Mouse (Mus musculus): ENCODE measurements around the gene R3hdm1.
A peak's percentile ranks its signal among the peaks of the same experiment; 100 is the strongest.
"Not testable (repeated sequence)": the region's sequence is repeated elsewhere in the genome, so short reads cannot be mapped to it uniquely, and the experiment has no call there.

R3hdm1 gene

DNA sequence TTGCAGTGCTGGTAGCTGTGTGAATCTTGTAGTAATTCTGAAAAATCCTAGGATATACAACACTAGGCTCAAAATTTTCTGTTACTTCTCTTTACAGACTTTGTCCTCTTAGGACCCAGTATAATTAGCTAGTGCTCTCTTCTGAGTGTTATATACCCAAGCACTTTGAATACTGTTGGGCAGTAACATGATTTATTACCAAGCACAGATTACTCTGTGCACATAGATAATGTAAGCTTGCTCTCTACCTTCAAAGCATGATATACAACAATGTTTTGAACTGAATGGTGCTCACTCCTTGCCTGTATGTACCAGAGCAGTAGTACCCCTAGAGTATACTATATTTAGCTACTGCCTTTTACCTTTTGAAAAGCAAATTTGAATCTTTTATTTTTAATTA lies 33.1 kb downstream of the R3hdm1 start:
- DNase-seq (ENCODE audit: low spot score in 2 of 2) = not testable (repeated sequence)

DNA sequence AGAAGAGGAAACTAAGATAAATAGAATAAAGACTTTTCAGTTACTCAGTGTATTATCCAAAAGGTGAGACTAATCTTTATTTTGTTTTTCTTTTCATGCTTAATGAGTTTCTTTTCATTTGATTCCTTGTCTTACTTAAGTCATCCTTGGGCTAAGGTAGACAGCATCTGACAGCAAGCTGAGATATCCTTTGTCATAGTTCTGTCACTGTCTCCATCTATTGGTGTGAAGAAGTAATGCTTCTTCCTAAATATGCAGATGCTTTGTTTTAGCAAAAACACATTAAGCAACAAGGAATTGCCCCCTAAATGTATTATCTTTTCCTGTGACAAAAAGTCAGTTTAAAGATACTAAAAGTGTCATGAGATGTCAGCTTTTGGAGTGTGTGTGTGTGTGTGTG lies 37.9 kb downstream of the R3hdm1 start:
- DNase-seq (ENCODE audit: low spot score in 2 of 2) = no peak

DNA sequence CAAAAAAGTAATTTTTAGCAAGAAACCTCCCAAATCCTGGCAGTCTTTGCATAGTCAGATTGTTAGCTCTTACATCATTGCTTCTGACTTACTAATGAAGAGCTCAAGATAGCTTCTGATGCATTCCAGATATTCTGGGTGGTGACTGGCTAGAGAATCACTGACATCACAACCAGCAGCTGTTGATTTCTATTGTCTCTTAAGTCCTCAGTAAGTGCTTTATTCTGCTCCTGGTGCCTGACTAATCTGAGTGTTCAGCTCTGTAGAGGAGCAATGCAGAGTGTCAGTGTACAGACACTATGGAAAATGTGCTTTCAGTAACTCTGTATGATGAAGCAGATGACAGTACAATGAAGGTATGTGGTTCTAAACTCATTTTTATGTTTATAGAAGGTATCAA lies 38.6 kb downstream of the R3hdm1 start:
- DNase-seq (ENCODE audit: low spot score in 2 of 2) = no peak

DNA sequence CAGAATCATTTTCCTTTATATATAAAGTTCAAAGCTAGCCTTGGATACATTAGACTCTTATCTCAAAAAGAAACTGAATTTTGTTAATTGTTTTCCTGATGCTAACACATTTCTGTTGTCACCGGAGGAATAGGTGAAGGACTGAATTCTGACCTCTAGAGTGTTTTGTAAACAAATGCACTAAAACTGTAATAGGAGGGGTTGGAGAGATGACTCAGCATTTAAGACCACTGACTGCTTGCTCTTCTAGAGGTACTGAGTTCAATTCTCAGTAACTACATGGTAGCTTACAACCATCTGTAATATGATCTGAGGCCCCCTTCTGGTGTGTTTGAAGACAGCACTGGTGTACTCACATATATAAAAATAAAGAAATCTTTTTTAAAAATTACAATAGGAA lies 63.9 kb downstream of the R3hdm1 start:
- no peak for DNase-seq (ENCODE audit: low spot score in 2 of 2)

DNA sequence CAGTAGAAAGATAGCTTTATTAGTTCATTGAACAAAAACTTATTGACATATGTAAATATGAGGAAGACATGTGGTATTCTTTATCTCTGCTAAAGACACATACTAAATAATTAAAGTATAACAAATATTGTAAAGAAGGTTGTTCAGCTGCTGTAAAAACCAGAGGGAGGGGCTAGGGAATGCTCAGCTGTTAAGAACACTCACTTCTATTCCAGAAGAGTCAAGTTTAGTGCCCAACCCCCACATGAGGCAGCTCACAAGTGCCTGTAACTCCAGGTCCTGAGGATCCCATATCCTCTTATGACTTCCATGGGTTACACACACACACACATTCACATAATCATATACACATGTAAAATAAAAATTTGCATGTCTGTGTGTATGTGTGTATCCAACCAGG lies 67.0 kb downstream of the R3hdm1 start:
- DNase-seq (ENCODE audit: low spot score in 2 of 2) = no peak

DNA sequence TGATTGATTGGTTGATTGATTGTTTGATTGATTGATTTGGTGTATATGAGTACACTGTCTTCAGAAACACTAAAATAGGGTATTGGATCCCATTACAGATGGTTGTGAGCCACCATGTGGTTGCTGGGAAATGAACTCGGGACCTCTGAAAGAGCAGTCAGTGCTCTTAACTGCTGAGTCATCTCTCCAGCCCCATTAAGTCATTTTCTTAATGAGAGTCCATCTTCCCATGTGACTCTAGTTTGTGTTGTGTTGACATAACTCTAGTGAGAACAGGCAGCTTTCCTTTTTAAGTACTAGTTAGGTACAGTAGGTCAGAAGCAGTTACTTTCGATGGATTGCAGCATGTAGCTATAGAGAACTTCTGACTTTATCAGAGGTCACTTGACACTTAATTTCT lies 88.3 kb downstream of the R3hdm1 start:
- DNase-seq (ENCODE audit: low spot score in 2 of 2) = no peak

DNA sequence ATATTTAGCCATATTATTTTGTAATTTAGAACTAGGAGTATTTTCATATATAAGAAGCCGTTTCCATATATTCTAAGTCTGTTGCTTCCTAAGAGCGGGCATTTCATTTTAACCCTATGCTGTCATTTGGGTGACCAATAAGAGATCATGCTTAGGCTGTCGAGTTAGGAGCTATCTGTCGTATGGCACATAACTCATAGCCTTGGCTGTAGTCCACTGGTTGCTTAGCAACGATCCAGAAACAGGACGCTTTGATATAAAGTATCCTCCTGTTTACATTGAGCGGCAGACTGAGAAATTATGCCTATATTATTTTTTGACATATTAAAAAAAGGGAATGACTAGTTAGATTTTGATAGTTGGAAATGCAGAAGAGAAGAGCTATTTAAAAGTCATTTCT lies 89.3 kb downstream of the R3hdm1 start:
- no peak for DNase-seq (ENCODE audit: low spot score in 2 of 2)

DNA sequence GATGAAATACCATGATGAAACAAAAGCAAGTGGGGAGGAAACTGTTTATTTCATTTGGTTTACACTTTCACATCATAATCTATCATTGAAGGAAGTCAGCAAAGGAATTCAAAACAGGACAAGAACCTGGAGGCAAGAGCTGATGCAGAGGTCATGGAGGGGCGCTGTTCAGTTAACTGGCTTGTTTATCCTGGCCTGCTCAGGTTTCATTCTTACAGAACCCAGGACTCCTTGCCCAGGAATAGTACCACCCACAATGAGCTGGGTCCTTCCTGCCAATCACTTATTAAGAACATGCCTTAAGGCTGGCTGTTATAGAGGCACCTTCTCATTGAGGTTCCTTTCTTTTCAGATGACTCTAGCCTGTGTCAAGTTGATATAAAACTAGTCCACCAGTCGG lies 90.9 kb downstream of the R3hdm1 start:
- DNase-seq (ENCODE audit: low spot score in 2 of 2) = no peak

DNA sequence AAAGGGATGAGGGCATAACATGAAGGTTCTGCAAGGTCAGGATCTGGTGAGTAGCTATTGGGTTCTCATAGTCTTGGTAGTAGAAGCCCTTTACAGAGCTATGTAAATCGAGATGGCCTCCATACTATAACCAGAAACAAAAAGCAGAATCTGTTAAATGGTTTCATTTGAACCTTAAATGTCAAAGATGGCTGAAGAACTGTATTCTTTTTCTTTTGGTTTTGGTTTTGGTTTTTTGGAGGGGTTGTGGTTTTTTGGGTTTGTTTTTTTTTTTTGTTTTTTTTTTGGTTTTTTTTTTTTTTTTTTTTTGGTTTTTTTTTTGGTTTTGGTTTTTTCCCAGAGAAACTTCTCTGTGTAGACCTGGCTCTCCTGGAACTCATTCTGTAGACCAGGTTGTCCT lies 94.3 kb downstream of the R3hdm1 start:
- DNase-seq (ENCODE audit: low spot score in 2 of 2) = no peak

DNA sequence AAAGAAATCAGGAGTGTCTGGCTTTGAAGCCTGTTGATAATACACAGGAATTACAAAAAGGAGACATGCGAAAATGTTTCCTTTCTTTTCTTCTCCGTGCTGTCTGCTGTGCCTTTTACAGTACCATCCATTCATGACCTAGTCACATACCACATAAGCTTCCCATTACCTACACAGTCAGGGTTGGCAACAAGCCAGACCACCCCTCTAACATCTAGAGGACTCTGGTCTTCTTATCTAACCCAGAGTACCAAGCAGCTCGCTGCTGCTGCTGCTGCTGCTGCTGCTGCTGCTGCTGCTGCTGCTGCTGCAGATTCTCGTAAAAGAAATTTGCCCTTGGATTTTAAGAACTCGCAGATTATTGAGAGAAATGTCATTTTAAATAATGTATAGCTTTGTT lies 110.2 kb downstream of the R3hdm1 start:
- no peak for DNase-seq (ENCODE audit: low spot score in 2 of 2)

DNA sequence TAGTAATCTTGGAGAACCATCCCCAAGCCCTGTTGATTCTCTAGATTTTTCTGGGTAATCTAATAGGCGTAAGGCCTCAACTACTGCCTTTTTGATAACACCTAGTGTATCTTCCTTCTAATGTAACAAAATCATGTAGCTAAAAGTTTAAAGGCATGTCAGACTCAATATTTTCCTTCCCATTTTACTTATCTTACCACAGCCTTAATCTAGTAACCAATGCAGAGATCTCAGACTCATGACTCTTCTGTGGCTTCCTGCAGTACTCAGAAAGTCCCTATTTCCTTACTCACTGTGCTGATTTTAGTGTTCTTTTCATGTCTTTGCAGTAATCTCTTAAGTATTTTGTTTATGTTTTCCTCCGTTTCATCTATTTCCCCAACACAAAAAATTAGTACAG lies 118.8 kb downstream of the R3hdm1 start:
- DNase-seq (ENCODE audit: low spot score in 2 of 2) = no peak

DNA sequence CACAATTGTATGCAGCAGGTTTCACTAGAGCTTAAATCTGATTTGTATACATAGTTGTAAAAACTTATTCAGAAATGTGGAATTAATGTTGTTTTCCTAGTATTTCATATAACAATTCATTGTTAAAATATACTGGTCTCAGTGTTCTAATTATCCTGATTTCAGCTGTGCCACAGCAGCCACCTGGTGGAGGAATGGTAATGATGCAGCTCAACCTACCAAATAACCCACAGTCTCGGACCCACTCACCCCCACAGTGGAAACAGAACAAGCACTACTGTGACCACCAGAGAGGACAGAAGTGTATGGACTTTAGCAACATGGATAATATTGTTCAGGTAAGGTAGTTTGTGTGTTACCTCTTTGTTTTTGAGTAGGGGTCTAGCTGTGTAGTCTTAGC lies 120.2 kb downstream of the R3hdm1 start:
- no peak for DNase-seq (ENCODE audit: low spot score in 2 of 2)

DNA sequence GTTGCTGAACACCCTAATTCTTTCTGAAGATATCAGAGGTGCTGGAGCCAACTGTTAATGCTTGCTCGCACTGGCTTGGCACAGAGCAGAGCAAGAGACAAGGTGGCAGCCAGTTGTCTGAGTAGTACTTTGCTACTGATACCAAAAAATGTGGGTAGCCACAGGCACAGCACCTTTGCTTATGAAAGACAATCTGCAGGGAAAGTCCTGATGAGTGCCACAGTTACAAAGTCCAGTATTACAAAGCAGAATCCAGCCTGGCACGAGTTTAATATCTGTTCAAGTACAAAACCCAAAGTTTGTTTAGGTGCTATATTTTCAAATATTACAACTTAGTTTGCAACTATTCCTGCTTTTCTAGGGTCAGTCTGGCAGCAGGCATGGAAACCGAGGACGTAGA lies 132.1 kb downstream of the R3hdm1 start:
- no peak for DNase-seq (ENCODE audit: low spot score in 2 of 2)

DNA sequence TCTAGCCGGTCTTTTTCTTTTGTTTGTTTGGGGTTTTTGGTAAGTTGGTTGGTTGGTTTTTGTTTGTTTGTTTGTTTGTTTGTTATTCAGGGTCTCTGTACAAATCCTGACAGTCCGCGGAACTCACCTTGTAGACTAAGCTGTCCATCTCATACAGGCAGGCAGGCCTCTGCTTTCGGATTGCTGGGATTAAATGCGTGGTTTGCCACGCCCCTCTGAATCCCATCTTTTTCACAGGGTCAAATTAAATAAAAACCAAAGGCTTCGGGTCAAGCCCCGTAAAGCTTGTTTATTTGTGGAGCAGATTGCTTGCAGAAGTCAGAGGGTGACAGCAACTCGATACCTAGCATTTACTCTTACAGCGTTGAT lies 140.5 kb downstream of the R3hdm1 start, which contains the start of gene Ubxn4:
Gene Ubxn4, plus strand, starts transcription at position 338 of the 369 bp plus-strand sequence.
- no peak for DNase-seq (ENCODE audit: low spot score in 2 of 2)

DNA sequence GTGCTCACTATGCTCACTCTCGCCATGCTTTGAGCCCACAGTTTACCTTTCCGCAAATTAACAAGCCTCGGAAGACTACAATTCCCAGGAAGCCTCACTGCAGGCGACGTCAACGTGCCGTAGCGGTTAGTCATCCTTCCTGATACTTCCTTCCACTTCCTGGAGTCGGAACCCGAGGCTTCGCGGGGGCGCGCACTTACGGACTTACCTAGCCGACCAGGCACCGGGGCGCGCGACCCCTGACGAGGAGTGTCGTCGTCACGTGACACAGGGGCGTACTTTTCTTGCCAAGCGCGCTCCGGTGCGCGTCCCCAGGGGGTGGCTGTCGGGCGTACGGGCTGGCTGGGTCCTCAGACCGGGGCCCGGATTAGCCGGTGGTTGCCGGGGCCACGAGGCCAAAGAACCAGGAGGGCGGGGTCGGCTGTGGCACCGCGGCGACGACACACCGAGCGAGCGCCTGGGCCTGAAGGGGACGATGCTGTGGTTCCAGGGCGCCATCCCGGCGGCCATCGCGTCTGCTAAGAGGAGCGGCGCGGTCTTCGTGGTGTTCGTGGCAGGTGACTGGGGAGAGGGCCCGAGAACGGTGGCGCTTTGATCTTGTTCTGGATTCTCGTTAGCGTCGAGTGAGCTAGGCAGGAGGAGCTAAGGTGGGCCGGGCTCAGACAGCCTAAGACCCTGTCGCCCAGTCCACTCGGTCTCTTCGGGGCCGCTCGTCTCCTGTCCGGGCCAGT lies 141.1 kb downstream of the R3hdm1 start:
- peak; percentile 78 to 87 for DNase-seq (ENCODE audit: low spot score in 2 of 2)

DNA sequence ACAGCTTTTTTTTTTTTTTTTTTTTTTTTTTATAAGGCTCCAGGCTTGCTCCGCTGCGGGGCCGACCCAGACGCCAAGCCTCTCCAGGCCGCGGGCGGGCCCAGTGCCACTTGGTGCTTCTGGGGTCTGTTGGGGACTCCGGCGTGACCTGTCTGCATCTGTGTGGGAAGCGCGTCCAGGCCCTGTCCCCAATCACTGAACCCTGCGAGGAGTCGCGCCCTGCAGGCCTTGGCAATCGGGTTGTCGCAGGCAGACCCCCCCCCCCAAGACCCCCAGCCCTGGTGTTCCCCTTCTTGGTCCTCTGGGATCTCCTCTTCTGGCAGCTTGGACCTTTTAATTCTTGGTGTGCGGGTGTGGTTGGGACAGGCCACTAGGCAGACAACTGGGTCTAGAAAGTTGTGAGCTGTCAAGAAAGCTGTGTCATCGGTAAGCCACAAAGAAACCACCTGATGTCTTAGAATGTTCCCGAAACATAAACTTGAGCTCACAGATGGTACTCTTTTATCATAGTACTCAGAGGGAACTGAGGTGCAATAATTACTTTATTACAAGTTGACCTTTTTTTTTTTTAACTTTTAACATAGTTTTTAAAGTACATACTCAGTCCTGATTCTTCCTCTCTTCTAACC lies 141.7 kb downstream of the R3hdm1 start:
- DNase-seq (ENCODE audit: low spot score in 2 of 2) = peak; percentile 8 to 12

DNA sequence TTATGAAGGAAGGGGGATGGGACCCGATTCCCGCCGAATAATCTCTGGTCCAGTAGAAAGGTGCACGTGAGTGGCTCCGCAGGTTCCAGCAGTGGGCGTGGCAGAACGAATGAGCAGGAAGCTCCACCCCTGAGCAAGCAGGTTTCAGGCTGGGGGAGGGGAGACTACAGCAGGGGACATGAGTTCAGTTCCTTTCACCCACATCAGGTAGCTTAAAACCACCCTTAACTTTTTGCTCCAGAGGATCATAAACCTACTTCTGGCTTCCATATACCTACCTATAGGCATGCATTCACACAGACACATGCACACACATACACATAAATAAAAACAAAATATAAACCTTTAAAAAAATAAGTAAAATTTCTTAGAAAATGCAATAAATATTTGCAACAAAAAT lies 164.0 kb downstream of the R3hdm1 start:
- not testable (repeated sequence) for DNase-seq (ENCODE audit: low spot score in 2 of 2)

DNA sequence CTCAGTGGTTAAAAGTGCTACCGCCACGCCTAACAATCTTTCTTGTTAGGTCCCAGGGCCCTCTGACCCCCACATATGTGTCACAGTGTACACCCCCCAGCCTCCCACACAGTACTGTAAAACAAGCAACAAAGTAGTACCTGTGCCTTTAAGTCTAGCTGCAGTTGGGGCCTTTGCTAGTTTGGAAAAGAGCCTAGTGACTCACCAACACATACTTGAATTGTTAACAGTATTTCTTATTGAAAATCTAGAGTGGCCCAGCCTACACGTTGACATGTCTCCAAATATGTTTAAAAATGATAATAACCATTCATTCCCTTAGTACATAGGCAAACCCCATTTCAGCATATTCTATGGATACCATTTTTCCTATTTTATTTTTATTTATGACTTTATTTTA lies 167.6 kb downstream of the R3hdm1 start:
- no peak for DNase-seq (ENCODE audit: low spot score in 2 of 2)

DNA sequence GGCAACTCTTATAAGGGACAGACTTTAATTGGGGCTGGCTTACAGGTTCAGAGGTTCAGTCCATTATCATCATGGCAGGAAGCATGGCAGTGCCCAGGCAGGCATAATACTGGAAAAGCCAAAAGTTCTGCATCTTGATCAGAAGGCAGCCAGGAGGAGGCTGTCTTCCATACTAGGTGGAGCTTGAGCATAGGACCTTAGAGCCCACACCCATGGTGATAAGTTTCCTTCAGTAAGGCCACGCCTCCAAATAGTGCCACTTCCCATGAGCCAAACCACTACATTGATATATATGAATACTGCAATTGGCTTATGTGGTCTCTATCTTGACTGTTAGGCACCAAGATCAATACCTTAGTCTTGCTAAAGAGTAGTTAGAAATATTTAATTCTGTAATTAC lies 172.8 kb downstream of the R3hdm1 start:
- DNase-seq (ENCODE audit: low spot score in 2 of 2) = no peak

DNA sequence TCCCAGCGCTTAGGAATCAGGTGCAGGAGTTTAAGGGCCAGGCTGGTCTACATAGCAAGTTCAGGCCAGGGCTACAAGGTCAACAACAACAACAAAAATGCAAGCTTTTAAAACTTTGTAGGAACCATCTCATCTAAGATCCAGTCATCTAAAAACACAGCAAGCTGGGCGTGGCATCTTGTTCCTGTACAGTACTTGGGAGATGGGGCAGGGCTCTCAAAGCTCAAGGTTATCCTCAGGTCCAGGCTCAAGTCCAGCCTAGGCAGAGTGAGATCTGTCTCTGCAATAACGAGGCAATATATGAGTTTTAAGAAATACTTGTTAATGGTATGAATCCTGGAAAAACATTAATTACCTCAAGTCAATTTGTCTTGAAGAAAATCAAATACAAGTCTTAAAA lies 175.5 kb downstream of the R3hdm1 start:
- no peak for DNase-seq (ENCODE audit: low spot score in 2 of 2)

DNA sequence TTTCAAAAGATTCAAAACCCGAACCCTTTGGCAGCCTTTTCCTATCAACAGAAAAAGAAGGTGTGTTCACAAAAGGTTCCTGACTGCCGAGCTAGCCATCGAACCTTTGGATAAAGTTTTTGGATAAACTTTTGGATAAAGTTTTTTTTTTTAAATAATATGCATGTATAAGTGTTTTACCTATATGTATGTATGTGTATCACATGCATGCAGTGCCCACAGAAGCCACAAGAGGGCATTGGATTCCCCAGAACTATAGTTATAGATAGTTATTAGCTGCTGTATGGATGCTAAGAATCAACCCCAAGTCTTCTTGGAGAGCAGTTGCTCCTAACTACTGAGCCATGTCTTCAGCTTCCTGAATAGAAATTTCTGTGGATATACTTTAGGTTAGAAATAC lies 178.7 kb downstream of the R3hdm1 start:
- no peak for DNase-seq (ENCODE audit: low spot score in 2 of 2)

DNA sequence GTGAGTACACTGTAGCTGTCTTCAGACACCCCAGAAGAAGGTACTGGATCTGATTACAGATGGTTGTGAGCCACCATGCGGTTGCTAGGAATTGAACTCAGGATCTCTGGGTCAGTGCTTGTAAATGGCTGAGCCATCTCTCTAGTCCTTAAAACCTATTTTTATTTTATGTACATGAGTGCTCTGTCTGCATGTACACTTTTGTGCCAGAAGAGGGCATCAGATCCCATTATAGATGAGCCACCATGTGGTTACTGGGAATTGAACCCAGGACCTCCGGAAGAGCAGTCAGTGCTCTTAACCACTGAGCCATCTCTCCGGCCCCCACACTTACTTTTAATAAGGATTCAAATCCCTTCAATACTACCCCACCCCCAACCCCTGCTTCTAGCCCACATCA lies 179.8 kb downstream of the R3hdm1 start:
- DNase-seq (ENCODE audit: low spot score in 2 of 2) = no peak

DNA sequence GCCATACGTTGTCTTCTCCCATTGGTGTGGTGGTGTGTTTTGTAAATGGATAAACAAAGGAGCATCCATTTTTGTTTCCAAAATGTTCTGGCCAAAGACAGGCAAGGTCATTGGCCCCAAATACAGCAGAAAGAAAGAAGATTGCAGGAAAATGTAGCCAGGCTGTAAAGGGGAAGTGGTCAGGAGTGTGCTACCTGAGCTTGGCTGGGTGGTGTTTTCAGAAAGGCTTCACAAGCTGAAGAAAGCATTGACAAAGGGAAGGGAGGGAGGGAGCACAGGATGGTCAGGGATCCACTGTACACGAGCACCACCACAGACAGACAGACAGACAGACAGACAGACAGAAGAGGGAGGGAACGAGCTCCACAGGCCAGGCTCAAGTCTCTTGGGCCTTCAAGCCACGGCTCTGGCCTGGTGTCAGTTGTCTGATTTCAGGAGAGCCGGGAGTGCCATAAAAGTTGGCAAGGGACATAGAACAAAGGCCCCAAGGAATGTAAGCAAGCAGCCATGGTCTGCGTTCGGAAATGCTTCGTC lies 181.1 kb downstream of the R3hdm1 start:
- no peak for DNase-seq (ENCODE audit: low spot score in 2 of 2)

DNA sequence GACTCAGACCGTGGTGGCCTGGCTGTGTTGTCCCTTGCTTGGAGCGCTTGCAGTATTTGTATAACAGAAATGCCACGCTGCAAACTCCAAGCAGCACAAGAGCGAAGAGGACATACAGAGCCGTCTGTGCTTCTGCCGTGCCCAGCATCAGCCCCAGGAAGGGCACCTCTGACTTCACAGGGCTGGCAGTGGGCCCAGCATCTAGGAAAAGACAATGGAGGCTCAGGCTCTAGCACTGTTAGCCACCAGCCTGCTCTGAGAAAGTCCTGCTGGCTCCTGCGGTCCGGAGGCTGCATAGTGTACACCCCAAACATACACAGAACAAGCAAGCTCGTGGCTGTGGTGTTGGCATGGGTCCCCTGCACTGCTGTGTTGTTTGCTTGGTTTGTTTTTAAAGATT lies 182.0 kb downstream of the R3hdm1 start:
- DNase-seq (ENCODE audit: low spot score in 2 of 2) = no peak

Measured in spleen, postnatal 14 days (tissue).